ENCODE assay signal across 9 mouse cellular contexts in the genomic region with DNA sequence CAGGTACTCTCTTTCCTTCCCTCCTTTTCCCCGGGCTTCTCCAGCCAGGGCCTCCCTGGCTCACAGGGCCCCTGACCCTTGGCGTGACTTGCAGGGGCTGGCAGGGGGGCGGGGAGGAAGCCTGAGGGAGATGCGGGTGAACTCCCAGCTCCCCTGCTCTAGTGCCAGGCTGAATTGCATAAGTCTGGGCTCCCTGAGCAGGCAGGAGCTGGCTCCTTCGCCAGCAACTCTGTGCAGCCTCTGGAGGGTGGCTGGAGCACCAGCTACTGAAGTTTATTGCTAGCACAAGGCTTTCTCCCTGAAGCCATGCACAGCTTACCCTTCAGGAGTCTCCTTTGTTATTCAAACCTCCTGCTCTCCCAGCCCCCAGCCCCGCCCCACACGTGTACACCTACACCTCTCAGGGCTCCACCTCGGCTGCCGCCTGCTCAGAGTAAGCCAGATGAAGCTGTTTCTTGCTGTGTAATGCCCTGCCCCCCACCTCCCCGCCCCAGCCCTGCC.
A peak's percentile ranks its signal among the peaks of the same experiment; 100 is the strongest.
DNase-seq lines count a peak whose midpoint lies in the region; ATAC-seq and TF ChIP-seq lines count a peak whose summit lies in the region.
"Had no signal": no experiment of that assay in that cellular context is flagged by ENCODE, and none has a peak within 500 bp of the region (broad histone marks: within the 10 kb centered on the region; RNA-seq: fewer than 3 reads in every experiment).

No protein-coding gene starts in this region.

- ATAC-seq in hindbrain, embryonic 13.5 days (ENCODE audit: low FRiP score), result peak; percentile 37
- peak; percentile 68; the same call in 1 of the 2 replicates for ATAC-seq in limb, embryonic 14.5 days (ENCODE audit: low FRiP score, low read depth)

- no peak for TF ChIP-seq CTCF in cortical plate, adult 2 months (IDR thresholded peaks at IDR 0.05; ENCODE audit: extremely low read depth, insufficient read depth, low read length)

- peak overlapping the region; percentile 80 for H3K27ac ChIP-seq in cortical plate, adult 2 months (ENCODE audit: insufficient read depth, low read length)
- H3K27ac ChIP-seq in hindbrain, embryonic 13.5 days, result no peak overlapping the region
- H3K27ac ChIP-seq in limb, embryonic 14.5 days (replicated peaks; ENCODE audit: low read depth, low read length), result peak overlapping the region; percentile 55; the same call in 1 of the 2 replicates
- H3K27ac ChIP-seq: liver, embryonic 13.5 days had no signal

- H3K4me3 ChIP-seq in cortical plate, adult 2 months (ENCODE audit: insufficient read depth, low read length), result peak overlapping the region; percentile 48
- H3K4me3 ChIP-seq in hindbrain, embryonic 13.5 days, result peak overlapping the region; percentile 38
- peak overlapping the region; percentile 24 for H3K4me3 ChIP-seq in limb, embryonic 14.5 days (replicated peaks; ENCODE audit: low read length)
- H3K4me3 ChIP-seq: liver, embryonic 13.5 days had no signal

- peak overlapping the region; percentile 20; the same call in 1 of the 2 replicates for H3K9ac ChIP-seq in hindbrain, embryonic 13.5 days
- no peak overlapping the region for H3K9ac ChIP-seq in limb, embryonic 14.5 days (ENCODE audit: low read depth, low read length, severe bottlenecking)
- H3K9ac ChIP-seq: liver, embryonic 13.5 days had no signal

- peaks cover 7% of the 10 kb centered on the region; the same call in 1 of the 2 replicates for H3K4me1 ChIP-seq in cortical plate, adult 2 months (ENCODE audit: control insufficient read depth, insufficient read depth, low read length)
- peaks cover 15% of the 10 kb centered on the region for H3K4me1 ChIP-seq in hindbrain, embryonic 13.5 days (replicated peaks)
- H3K4me1 ChIP-seq in limb, embryonic 14.5 days (ENCODE audit: control insufficient read depth, insufficient read depth, low read length), result peaks cover 11% of the 10 kb centered on the region
- H3K4me1 ChIP-seq: liver, embryonic 13.5 days had no signal

- peak; percentile 5 for DNase-seq in heart, postnatal 4 days
- DNase-seq in heart, adult 18-20 months, result no peak
- DNase-seq in limb, embryonic 14.5 days (ENCODE audit: low spot score), result no peak
- DNase-seq in spleen, postnatal 14 days (ENCODE audit: low spot score in 2 of 2), result no peak
- DNase-seq in Muller cell, postnatal 12 days (ENCODE audit: inconsistent ontology term), result no peak
- no peak for DNase-seq in adrenal gland, adult 8-10 months
- DNase-seq: liver, embryonic 13.5 days had no signal

- no peaks in the 10 kb centered on the region for H3K9me3 ChIP-seq in hindbrain, embryonic 13.5 days
- no peaks in the 10 kb centered on the region for H3K9me3 ChIP-seq in limb, embryonic 14.5 days (ENCODE audit: control insufficient read depth, low read length)
- H3K9me3 ChIP-seq: liver, embryonic 13.5 days had no signal

- 17% methylated on average over 8 of the region's 10 CpGs for WGBS in hindbrain, embryonic 13.5 days
- 16% methylated on average over 9 of the region's 10 CpGs for WGBS in limb, embryonic 14.5 days

- no peaks in the 10 kb centered on the region for H3K36me3 ChIP-seq in hindbrain, embryonic 13.5 days
- H3K36me3 ChIP-seq in limb, embryonic 14.5 days (ENCODE audit: control insufficient read depth, insufficient read depth, low read length), result no peaks in the 10 kb centered on the region
- H3K36me3 ChIP-seq: liver, embryonic 13.5 days had no signal

- 0 out of 2 replicates have a peak, but pooled peaks have one; percentile 3 for TF ChIP-seq POLR2A in cortical plate, adult 2 months (IDR thresholded peaks at IDR 0.05; ENCODE audit: extremely low read depth, insufficient read depth, low read length)
- no peak for TF ChIP-seq POLR2A in limb, embryonic 14.5 days (IDR thresholded peaks at IDR 0.05; ENCODE audit: borderline replicate concordance, extremely low read depth, insufficient read depth, insufficient read length)

- peak overlapping the region; percentile 61 for H3K4me2 ChIP-seq in hindbrain, embryonic 13.5 days
- H3K4me2 ChIP-seq in limb, embryonic 14.5 days (replicated peaks; ENCODE audit: low read depth, low read length, severe bottlenecking), result peak overlapping the region; percentile 48
- H3K4me2 ChIP-seq: liver, embryonic 13.5 days had no signal

- peaks cover 82% of the 10 kb centered on the region for H3K27me3 ChIP-seq in hindbrain, embryonic 13.5 days
- H3K27me3 ChIP-seq in limb, embryonic 14.5 days (ENCODE audit: control insufficient read depth, insufficient read depth, low read length), result no peaks in the 10 kb centered on the region
